Mouse (Mus musculus): ENCODE measurements around the gene Pou6f2. TPM values are rescaled to one million over a fixed set of nuclear protein-coding genes. Genes with fewer than 3 reads are reported as not detected.

The Pou6f2 gene
- polyA plus RNA-seq, 1 experiment, result not detected

DNA sequence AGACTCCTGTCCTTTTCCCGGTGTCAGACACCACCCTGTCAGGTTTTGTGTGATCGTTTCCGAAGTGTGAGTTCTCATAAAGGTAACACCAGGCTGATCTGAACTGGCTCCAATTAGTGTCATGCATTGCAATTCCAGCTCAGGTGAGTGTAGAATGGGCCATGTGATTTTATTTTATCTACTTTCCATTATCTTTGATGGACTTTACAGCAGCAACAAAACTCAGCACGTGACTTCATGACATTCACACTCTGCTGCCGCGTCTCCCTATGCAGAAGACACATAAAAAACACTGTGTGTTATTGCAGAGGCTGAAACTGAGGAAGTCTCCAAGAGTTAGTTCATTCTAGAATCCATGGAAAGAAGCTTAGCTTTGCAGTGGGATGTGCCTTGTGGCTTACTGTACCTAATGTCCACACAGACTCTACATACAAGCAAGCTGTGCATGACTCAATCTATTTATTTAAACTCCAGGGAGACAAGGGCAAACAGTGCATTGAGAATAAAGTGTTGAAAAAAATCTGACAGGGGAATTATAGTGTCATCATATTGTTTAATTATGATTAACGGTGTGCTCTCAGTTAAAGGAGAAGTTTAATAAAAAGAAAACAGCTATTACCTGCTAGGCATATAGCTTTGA, 90.9 kb downstream of the Pou6f2 start:
- H3K27me3 ChIP-seq (ENCODE audit: control insufficient read depth, insufficient read depth, insufficient read length), result no peaks in the 10 kb centered on the region
- H3K4me3 ChIP-seq, result no peak overlapping the region
- no peaks in the 10 kb centered on the region for H3K36me3 ChIP-seq (ENCODE audit: control insufficient read depth, insufficient read depth)
- no peaks in the 10 kb centered on the region for H3K79me2 ChIP-seq (ENCODE audit: control insufficient read depth, insufficient read depth)
- no peak overlapping the region for H3ac ChIP-seq (ENCODE audit: control insufficient read depth, insufficient read length)
- no peak for TF ChIP-seq TCF3 (IDR thresholded peaks at IDR 0.05; ENCODE audit: insufficient read length, low read depth)
- TF ChIP-seq MAX (IDR thresholded peaks at IDR 0.05; ENCODE audit: low read depth), result no peak
- no peak for TF ChIP-seq CEBPB (IDR thresholded peaks at IDR 0.05; ENCODE audit: insufficient read depth, poor library complexity, severe bottlenecking)
- no peak for TF ChIP-seq MYOD1 (IDR thresholded peaks at IDR 0.05; ENCODE audit: control insufficient read depth in 1 of 3, insufficient read length in 2 of 3, low read depth in 2 of 3)
- no peak for TF ChIP-seq MYOG (IDR thresholded peaks at IDR 0.05; ENCODE audit: control insufficient read depth in 1 of 3, insufficient read depth in 1 of 3, insufficient read length in 2 of 3, low read depth in 2 of 3)
- no peak for TF ChIP-seq POLR2AphosphoS2 (IDR thresholded peaks at IDR 0.05; ENCODE audit: insufficient read length, low read depth)
- no peak for TF ChIP-seq TCF12 (IDR thresholded peaks at IDR 0.05; ENCODE audit: insufficient read depth, poor library complexity, severe bottlenecking)
- TF ChIP-seq USF1 (IDR thresholded peaks at IDR 0.05; ENCODE audit: low read depth), result no peak
- no peak for TF ChIP-seq E2F4 (IDR thresholded peaks at IDR 0.05; ENCODE audit: insufficient read depth)
- no peak for TF ChIP-seq POLR2A (IDR thresholded peaks at IDR 0.05; ENCODE audit: insufficient read length, low read depth)
- TF ChIP-seq SRF (IDR thresholded peaks at IDR 0.05; ENCODE audit: control insufficient read depth, insufficient read length, low read depth), result no peak
- TF ChIP-seq REST (IDR thresholded peaks at IDR 0.05; ENCODE audit: insufficient read depth, insufficient read length), result no peak
- no peak overlapping the region for H3K4me2 ChIP-seq (ENCODE audit: low read depth)

DNA sequence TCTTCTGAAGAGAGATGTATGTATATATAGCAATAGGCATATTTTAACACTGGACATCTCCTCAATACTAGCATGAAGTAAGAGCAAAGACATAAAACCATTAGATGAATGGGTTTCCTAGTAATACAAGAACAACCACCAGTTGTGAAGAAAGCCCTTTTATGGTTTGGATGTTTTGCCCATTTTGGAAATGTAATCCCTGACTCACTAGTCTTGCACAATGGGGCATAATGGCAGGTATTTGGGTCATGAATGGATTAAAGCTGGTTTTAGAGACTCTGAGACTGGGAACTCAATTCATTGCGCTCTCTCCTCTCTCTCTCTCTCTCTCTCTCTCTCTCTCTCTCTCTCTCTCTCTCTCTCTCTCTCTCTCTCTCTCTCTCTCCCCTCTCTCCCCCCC, 97.5 kb downstream of the Pou6f2 start:
- Histone ChIP-seq H3K4me3 (no peak overlapping the region), H3K36me3 (ENCODE audit: control insufficient read depth, insufficient read depth) (no peaks in the 10 kb centered on the region), H3K79me2 (ENCODE audit: control insufficient read depth, insufficient read depth) (no peaks in the 10 kb centered on the region), H3K27me3 (ENCODE audit: control insufficient read depth, insufficient read depth, insufficient read length) (no peaks in the 10 kb centered on the region), H3K4me2 (ENCODE audit: low read depth) (no peak overlapping the region), H3ac (ENCODE audit: control insufficient read depth, insufficient read length) (no peak overlapping the region)
- TF ChIP-seq POLR2A (IDR thresholded peaks at IDR 0.05; ENCODE audit: insufficient read length, low read depth) (no peak), REST (IDR thresholded peaks at IDR 0.05; ENCODE audit: insufficient read depth, insufficient read length) (no peak), CEBPB (IDR thresholded peaks at IDR 0.05; ENCODE audit: insufficient read depth, poor library complexity, severe bottlenecking) (no peak), MAX (IDR thresholded peaks at IDR 0.05; ENCODE audit: low read depth) (no peak), TCF12 (IDR thresholded peaks at IDR 0.05; ENCODE audit: insufficient read depth, poor library complexity, severe bottlenecking) (no peak), MYOG (IDR thresholded peaks at IDR 0.05; ENCODE audit: control insufficient read depth in 1 of 3, insufficient read depth in 1 of 3, insufficient read length in 2 of 3, low read depth in 2 of 3) (no peak), TCF3 (IDR thresholded peaks at IDR 0.05; ENCODE audit: insufficient read length, low read depth) (no peak), USF1 (IDR thresholded peaks at IDR 0.05; ENCODE audit: low read depth) (no peak), POLR2AphosphoS2 (IDR thresholded peaks at IDR 0.05; ENCODE audit: insufficient read length, low read depth) (no peak), E2F4 (IDR thresholded peaks at IDR 0.05; ENCODE audit: insufficient read depth) (no peak), MYOD1 (IDR thresholded peaks at IDR 0.05; ENCODE audit: control insufficient read depth in 1 of 3, insufficient read length in 2 of 3, low read depth in 2 of 3) (no peak), SRF (IDR thresholded peaks at IDR 0.05; ENCODE audit: control insufficient read depth, insufficient read length, low read depth) (no peak)

DNA sequence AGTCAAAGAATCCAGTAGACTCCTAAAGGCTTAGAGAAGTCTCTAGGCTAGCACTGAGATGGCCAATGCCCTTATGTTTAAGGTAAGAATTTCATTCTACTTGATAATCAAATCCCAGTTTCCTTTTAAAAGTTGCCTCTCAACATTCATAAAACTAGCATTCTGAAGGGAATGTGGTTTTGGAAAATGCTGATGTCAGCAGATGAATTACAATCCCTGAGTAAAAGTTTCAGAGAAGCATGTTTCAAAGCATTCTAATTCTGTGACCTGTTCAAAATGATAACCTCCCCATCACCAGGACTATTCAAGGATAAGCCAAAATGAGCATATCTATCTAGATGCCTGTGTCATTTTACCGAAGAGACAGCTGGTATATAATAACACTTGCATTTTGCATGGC, 104.0 kb downstream of the Pou6f2 start:
- Histone ChIP-seq H3K27me3 (ENCODE audit: control insufficient read depth, insufficient read depth, insufficient read length) (no peaks in the 10 kb centered on the region), H3ac (ENCODE audit: control insufficient read depth, insufficient read length) (no peak overlapping the region), H3K4me3 (no peak overlapping the region), H3K4me2 (ENCODE audit: low read depth) (no peak overlapping the region), H3K36me3 (ENCODE audit: control insufficient read depth, insufficient read depth) (no peaks in the 10 kb centered on the region), H3K79me2 (ENCODE audit: control insufficient read depth, insufficient read depth) (no peaks in the 10 kb centered on the region)
- TF ChIP-seq MYOG (IDR thresholded peaks at IDR 0.05; ENCODE audit: control insufficient read depth in 1 of 3, insufficient read depth in 1 of 3, insufficient read length in 2 of 3, low read depth in 2 of 3) (no peak), E2F4 (IDR thresholded peaks at IDR 0.05; ENCODE audit: insufficient read depth) (no peak), SRF (IDR thresholded peaks at IDR 0.05; ENCODE audit: control insufficient read depth, insufficient read length, low read depth) (no peak), CEBPB (IDR thresholded peaks at IDR 0.05; ENCODE audit: insufficient read depth, poor library complexity, severe bottlenecking) (no peak), POLR2A (IDR thresholded peaks at IDR 0.05; ENCODE audit: insufficient read length, low read depth) (no peak), MAX (IDR thresholded peaks at IDR 0.05; ENCODE audit: low read depth) (no peak), REST (IDR thresholded peaks at IDR 0.05; ENCODE audit: insufficient read depth, insufficient read length) (no peak), POLR2AphosphoS2 (IDR thresholded peaks at IDR 0.05; ENCODE audit: insufficient read length, low read depth) (no peak), USF1 (IDR thresholded peaks at IDR 0.05; ENCODE audit: low read depth) (no peak), TCF3 (IDR thresholded peaks at IDR 0.05; ENCODE audit: insufficient read length, low read depth) (no peak), TCF12 (IDR thresholded peaks at IDR 0.05; ENCODE audit: insufficient read depth, poor library complexity, severe bottlenecking) (no peak), MYOD1 (IDR thresholded peaks at IDR 0.05; ENCODE audit: control insufficient read depth in 1 of 3, insufficient read length in 2 of 3, low read depth in 2 of 3) (no peak)

DNA sequence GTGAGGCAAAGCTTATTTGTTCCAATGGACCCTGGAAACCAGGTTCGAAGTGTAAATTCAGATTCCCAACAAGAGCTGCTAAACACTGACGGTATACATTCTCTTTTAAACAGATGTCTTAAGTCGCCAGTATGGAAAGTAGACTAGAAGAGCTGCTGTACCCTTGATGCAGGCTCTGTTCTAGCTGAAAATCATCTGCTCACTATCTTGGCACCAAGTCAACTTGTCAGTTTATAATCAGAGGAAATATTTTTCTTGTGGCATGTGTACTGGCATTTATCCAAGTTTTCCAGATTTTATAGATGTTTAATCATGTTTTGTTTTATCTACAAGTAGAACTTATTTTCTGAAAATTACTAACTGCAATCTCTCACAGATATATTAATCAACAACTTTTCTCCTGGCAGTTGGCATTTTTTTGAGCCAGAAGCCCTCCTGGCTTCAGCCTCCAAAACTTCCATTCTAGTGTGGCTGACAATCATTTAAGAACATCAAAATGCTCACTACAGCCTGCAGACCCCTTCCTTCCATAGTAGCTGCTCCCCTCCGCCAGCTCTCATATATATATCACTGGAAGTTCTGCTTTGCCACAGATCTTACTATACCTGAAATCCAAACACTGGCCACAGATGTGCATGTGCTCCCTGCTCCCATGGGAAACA, 107.1 kb downstream of the Pou6f2 start:
- TF ChIP-seq CEBPB (IDR thresholded peaks at IDR 0.05; ENCODE audit: insufficient read depth, poor library complexity, severe bottlenecking) (no peak), TCF3 (IDR thresholded peaks at IDR 0.05; ENCODE audit: insufficient read length, low read depth) (no peak), E2F4 (IDR thresholded peaks at IDR 0.05; ENCODE audit: insufficient read depth) (no peak), POLR2A (IDR thresholded peaks at IDR 0.05; ENCODE audit: insufficient read length, low read depth) (no peak), REST (IDR thresholded peaks at IDR 0.05; ENCODE audit: insufficient read depth, insufficient read length) (no peak), USF1 (IDR thresholded peaks at IDR 0.05; ENCODE audit: low read depth) (no peak)
- Histone ChIP-seq H3K4me3 (no peak overlapping the region), H3K27me3 (ENCODE audit: control insufficient read depth, insufficient read depth, insufficient read length) (no peaks in the 10 kb centered on the region), H3K36me3 (ENCODE audit: control insufficient read depth, insufficient read depth) (no peaks in the 10 kb centered on the region), H3K4me2 (ENCODE audit: low read depth) (no peak overlapping the region), H3K79me2 (ENCODE audit: control insufficient read depth, insufficient read depth) (no peaks in the 10 kb centered on the region), H3ac (ENCODE audit: control insufficient read depth, insufficient read length) (no peak overlapping the region)
